Mouse (Mus musculus): ENCODE results near the gene Mrpl40.

Gene Mrpl40

DNA sequence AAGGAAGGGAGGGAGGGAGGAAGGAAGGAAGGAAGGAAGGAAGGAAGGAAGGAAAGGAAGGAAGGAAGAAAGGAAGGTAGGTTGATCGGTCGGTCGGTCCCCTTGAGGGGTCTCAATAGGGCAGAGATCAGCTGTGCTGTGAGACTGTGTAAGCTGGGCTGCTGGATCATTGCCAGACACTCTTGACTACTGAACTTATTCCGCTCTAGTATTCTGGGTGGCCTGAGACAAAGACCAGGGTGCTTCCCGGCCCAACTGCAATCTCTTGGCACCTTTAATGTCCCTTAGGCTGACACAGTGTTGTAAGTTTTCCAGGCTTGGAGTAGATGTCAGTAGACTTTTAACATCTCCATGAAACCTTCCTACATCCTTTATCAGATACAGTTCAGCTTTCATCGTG is 47.6 kb downstream of the Mrpl40 start:
- no peak for DNase-seq (ENCODE audit: extremely low spot score, low spot score)

- no peak for DNase-seq (ENCODE audit: extremely low spot score, low spot score)
These were observed 48.0 kb downstream of the Mrpl40 start for GRCm38 (mm10) chr16:18828630-18829029.

DNA sequence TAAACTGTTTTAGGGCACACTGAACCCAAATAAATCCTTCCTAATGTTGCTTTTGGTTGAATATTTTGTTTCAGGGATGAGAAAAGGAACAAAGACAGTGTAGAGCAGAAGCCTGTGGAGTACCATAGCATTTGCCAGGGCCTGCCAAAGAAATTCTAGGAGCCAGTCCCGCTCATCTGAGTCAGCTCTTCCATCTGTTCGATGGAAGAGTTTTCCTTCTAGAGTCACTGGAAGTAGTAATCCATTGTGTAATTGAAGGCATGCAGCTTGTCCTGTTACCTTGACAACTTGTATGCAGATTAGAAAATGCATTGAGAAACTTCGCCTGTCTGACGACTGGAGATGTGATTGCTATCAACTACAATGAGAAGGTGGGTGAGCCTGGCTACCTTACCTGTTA is 53.7 kb downstream of the Mrpl40 start:
- DNase-seq (ENCODE audit: extremely low spot score, low spot score) = no peak

DNA sequence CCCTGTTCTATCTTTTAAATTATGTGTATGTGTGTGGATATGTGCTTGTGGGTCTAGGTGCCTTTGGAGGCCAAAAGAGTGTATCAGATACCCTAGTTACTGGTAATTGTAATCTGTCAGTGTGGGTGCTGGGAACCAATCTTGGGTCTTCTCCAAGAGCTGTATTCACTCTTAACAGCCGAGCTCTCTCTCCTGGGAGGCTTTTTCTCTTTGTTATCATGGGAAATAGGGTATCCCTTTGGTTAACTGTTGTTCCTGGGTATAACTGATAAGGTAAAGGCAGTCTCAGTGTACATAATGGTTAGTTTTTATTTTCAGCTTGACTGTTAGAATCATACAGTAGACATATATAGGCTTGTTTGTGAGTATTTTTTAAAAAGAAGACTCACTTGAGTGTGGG is 54.3 kb downstream of the Mrpl40 start:
- DNase-seq (ENCODE audit: extremely low spot score, low spot score) = no peak
